Mouse (Mus musculus) CH12.LX (cell line): ENCODE data around the gene Ppp1r35.
A peak's percentile ranks its signal among the peaks of the same experiment; 100 is the strongest.

Source experiments
- CTCF ChIP-seq, 2 experiments: IDR thresholded peaks in 1 of 2; conservative IDR thresholded peaks in 1 of 2; 2 replicates each; pipeline ENCODE4 v1.5.1; 2011 to 2012; ENCODE audit warnings: low read depth in 2 of 2, low read length in 2 of 2, improper control_type of control experiment in 1 of 2, inconsistent platforms in 1 of 2, mild to moderate bottlenecking in 1 of 2, moderate library complexity in 1 of 2
- E2F4 ChIP-seq: IDR thresholded peaks from 2 replicates; pipeline ENCODE4 v1.6.1; 2011; ENCODE audit warnings: low read depth, low read length, improper control_type of control experiment; ENCODE audit not compliant: insufficient replicate concordance
- HCFC1 ChIP-seq: IDR thresholded peaks from 2 replicates; pipeline ENCODE4 v1.6.1; 2012; ENCODE audit warnings: low read depth, mild to moderate bottlenecking, inconsistent platforms, low read length, improper control_type of control experiment
- IRF4 ChIP-seq: IDR thresholded peaks from 2 replicates; pipeline ENCODE4 v1.6.1; 2014; ENCODE audit warnings: low read depth, mild to moderate bottlenecking, inconsistent platforms, low read length, improper control_type of control experiment
- JUN ChIP-seq: IDR thresholded peaks from 2 replicates; pipeline ENCODE4 v1.6.1; 2011; ENCODE audit warnings: low read depth, mild to moderate bottlenecking, low read length, improper control_type of control experiment, moderate library complexity; ENCODE audit not compliant: insufficient read depth
- MAZ ChIP-seq: IDR thresholded peaks from 2 replicates; pipeline ENCODE4 v1.6.1; 2012; ENCODE audit warnings: low read depth, mild to moderate bottlenecking, inconsistent platforms, low read length, improper control_type of control experiment, moderate library complexity
- MYC ChIP-seq: IDR thresholded peaks from 2 replicates; pipeline ENCODE4 v1.6.1; 2011; ENCODE audit warnings: low read depth, mild to moderate bottlenecking, improper control_type of control experiment, low read length
- POLR2A ChIP-seq: IDR thresholded peaks from 2 replicates; pipeline ENCODE4 v1.6.1; 2011; ENCODE audit warnings: low read depth, mild to moderate bottlenecking, improper control_type of control experiment, low read length
- POLR2AphosphoS2 ChIP-seq: IDR thresholded peaks from 2 replicates; pipeline ENCODE4 v1.6.1; 2011; ENCODE audit warnings: low read depth, low read length, improper control_type of control experiment
- RAD21 ChIP-seq: IDR thresholded peaks from 2 replicates; pipeline ENCODE4 v1.6.1; 2011; ENCODE audit warnings: low read depth, mild to moderate bottlenecking, low read length, improper control_type of control experiment, moderate library complexity
- TCF12 ChIP-seq: IDR thresholded peaks from 2 replicates; pipeline ENCODE4 v1.6.1; 2014; ENCODE audit warnings: low read depth, mild to moderate bottlenecking, inconsistent platforms, low read length, improper control_type of control experiment
- USF1 ChIP-seq: IDR thresholded peaks from 2 replicates; pipeline ENCODE4 v1.6.1; 2014; ENCODE audit warnings: low read depth, mild to moderate bottlenecking, inconsistent platforms, low read length, improper control_type of control experiment
- ZC3H11A ChIP-seq: IDR thresholded peaks from 2 replicates; pipeline ENCODE4 v1.6.1; 2012; ENCODE audit warnings: low read depth, mild to moderate bottlenecking, inconsistent platforms, low read length, improper control_type of control experiment

DNA sequence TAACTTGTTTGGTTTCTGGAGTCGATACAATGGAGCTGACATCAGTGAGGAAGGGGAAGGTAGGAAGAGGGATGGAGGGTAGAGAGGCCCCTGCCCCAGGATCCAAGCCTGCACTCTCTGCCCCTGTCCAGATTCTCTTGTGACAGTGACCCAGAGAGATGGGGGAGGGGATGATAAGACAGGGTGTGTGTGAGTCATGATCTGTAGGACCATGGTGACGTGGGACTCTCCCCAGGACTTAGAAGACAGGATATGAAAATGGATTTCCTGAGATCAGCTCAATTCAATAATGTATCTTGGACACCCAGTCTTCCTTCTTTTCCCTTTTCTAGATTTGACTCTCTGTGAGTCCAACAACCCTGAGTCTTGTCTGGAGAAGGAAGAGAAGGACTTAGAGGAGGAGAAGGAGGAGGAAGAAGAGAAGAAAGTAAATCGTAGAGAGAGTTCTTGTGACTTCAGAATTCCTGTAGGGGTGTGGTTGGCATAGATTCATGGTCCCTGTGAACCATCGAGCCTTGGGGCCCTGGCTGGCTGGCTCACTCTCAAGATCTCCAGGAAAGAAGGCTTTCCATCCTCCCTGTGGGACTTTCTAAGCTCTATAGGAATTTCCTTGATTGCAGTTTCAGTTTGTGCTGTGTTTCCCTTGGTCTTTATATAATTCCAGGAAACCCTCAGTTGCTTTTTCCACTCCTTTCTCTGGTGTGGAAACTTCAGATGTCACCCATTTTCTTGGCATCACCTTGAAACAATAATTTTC lies 39.0 kb downstream of the Ppp1r35 start:
- TF ChIP-seq CTCF (conservative IDR thresholded peaks at IDR 0.05 in 1 of 2, IDR thresholded peaks at IDR 0.05 in 1 of 2; ENCODE audit: low read depth in 2 of 2, low read length in 2 of 2) (no peak), HCFC1 (no peak), POLR2A (no peak), MAZ (no peak), ZC3H11A (no peak), USF1 (no peak), TCF12 (no peak; the same call in 1 of the 2 replicates), E2F4 (no peak), JUN (no peak), IRF4 (peak; percentile 8; the same call in 1 of the 2 replicates), POLR2AphosphoS2 (no peak), RAD21 (no peak), MYC (no peak)
